Mouse (Mus musculus) cerebellum, adult 2 months (tissue): ENCODE measurements around the gene Izumo4. TPM values are rescaled to one million over a fixed set of nuclear protein-coding genes. Genes with fewer than 3 reads are reported as not detected.

Experiments
- DNase-seq, 2 experiments: peaks; one replicate each; pipeline ENCODE4 v3.0.0; 2021
- H3K27ac ChIP-seq: fragments of 200-500 bp; 2 replicates; pipeline ENCODE4 v1.5.1; 2012; ENCODE audit warnings: low read length, control low read depth, inconsistent platforms; ENCODE audit not compliant: insufficient read depth
- H3K27me3 ChIP-seq: fragments of 200-500 bp; 2 replicates; pipeline ENCODE4 v1.6.1; 2012; ENCODE audit warnings: inconsistent platforms, mild to moderate bottlenecking, low read length, moderate library complexity; ENCODE audit not compliant: control insufficient read depth, insufficient read depth
- H3K4me1 ChIP-seq: fragments of 200-500 bp; 2 replicates; pipeline ENCODE4 v1.6.1; 2011; ENCODE audit warnings: low read length; ENCODE audit not compliant: control insufficient read depth, insufficient read depth
- H3K4me3 ChIP-seq: fragments of 200-500 bp; replicated peaks from 2 replicates; pipeline ENCODE3; 2011; ENCODE audit warnings: mild to moderate bottlenecking, low read depth, low read length, control low read depth; ENCODE audit not compliant: insufficient read depth
- CTCF ChIP-seq: fragments of 200-500 bp; IDR thresholded peaks from 2 replicates; pipeline ENCODE4 v1.5.1; 2011; ENCODE audit warnings: low read depth, mild to moderate bottlenecking, control low read depth, low read length, moderate library complexity, borderline replicate concordance; ENCODE audit not compliant: insufficient read depth
- POLR2A ChIP-seq: fragments of 200-500 bp; IDR thresholded peaks from 2 replicates; pipeline ENCODE4 v1.6.1; 2011; ENCODE audit warnings: low read length, control low read depth, borderline replicate concordance; ENCODE audit not compliant: insufficient read depth
- WGBS: fragments of 180-500 bp; shearing (Covaris S2); methylation state at CpG from one replicate; pipeline ENCODE4 v1.1.7; 2018; 5-methylcytosine and 5-hydroxymethylcytosine counted together
- polyA plus RNA-seq: library from polyadenylated mRNA; depleted of rRNA; stranded (reverse); fragments of >200 nt; gene quantifications from 2 replicates; pipeline ENCODE4 v1.2.3, GENCODE M21; 2012

The Izumo4 gene
- polyA plus RNA-seq, 1 experiment, result 112 TPM

DNA sequence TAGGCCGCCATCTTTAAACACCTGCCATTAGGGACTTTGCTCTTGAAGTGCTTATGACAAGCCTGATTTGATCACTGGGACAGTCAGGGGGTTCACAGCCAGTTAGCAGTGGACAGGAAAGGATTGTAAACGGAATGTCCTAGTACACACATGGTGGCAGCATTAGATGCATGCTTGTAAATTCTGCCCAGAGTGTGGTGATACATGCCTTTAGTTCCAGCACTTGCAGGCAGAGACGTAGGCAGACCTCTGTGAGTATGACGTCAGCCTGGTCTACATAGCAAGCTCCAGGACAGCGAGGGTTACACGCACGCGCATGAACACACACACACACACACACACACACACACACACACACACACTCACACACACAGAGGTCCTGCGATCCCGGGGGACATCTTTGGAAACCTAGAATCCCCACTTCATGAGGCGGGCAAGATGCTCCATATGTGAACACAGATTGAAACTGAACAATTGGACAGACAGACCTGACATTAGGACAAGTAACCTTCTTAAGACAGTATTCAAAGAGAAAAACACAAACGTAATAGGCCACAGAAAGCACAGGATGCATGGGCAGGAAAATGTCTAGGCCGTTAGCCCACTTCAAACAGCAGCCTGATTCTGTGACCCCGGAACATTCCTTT lies 43.7 kb upstream of the Izumo4 start:
- DNase-seq, result no peak
- H3K27me3 ChIP-seq, result no peaks in the 10 kb centered on the region
- 86% methylated on average over 14 of the region's 14 CpGs for WGBS
- H3K4me3 ChIP-seq, result no peak overlapping the region
- H3K27ac ChIP-seq, result no peak overlapping the region
- H3K4me1 ChIP-seq, result peaks cover 16% of the 10 kb centered on the region
- TF ChIP-seq CTCF, result no peak
- TF ChIP-seq POLR2A, result no peak

DNA sequence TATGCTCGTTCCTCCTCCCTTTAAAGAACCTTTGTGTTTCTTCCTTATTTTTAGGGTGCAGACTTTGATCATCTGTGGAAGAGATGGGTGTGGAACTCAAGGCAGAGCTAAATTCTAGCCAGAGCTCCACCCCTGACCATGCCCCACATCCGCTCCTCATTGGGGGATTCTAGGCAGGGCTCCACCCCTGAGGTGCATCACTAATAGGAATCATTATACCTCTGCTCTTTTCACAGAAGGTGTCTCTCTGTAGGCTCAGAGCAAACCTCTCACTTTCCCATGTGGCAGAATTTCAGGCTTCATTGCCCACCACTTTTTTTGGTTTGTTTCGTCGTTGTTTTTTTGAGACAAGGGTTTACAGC lies 43.2 kb upstream of the Izumo4 start:
- 55% methylated on average over 4 of the region's 4 CpGs for WGBS
- no peak for DNase-seq
- TF ChIP-seq POLR2A (no peak), CTCF (no peak)
- Histone ChIP-seq H3K27ac (no peak overlapping the region), H3K4me3 (no peak overlapping the region), H3K27me3 (no peaks in the 10 kb centered on the region), H3K4me1 (peaks cover 14% of the 10 kb centered on the region)

DNA sequence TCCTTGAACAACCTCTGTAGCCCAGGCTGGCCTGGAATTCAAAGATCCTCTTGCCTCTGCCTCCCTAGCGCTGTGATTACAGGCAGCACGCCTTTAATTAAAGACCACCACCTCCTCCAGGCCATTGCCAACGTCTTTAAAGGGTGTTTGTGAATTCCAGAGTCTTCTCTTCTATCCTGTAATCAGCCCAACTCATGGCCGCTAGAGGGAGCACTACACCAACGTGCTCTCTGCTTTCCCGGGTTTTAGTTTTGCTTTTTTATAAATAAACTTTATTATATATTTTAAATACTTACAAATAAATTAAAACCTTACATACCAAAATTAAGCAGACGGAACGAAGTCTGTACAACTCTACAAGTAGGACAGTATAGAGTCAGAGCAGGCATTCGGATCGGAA lies 42.8 kb upstream of the Izumo4 start:
- Histone ChIP-seq H3K4me1 (peaks cover 14% of the 10 kb centered on the region), H3K27ac (no peak overlapping the region), H3K27me3 (no peaks in the 10 kb centered on the region), H3K4me3 (peak overlapping the region; percentile 10)
- peak; percentile 67 to 79 for DNase-seq
- TF ChIP-seq CTCF, result peak; percentile 75
- no peak for TF ChIP-seq POLR2A
- WGBS, result 9% methylated on average over 10 of the region's 10 CpGs

DNA sequence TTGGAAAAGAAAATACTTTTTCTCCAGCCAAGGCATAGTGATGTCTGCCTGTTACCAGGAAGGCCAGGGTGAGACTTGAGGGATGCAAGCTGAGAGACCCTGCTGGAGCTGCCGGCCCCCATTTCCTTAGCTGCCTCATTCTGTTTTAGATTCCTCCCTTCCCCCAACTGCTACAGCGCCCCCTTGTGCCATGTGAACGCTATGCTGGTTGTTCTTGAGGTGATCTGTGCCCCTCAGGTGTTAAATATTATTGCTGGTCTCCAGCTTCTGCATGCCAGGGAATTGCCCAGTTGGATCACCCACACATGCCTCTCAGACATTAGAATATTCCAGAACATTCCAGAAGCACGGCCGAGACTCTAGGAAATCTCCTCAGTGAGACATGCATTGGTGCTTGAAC lies 40.8 kb upstream of the Izumo4 start:
- TF ChIP-seq CTCF (peak; percentile 66), POLR2A (no peak)
- Histone ChIP-seq H3K4me1 (peaks cover 21% of the 10 kb centered on the region), H3K4me3 (no peak overlapping the region), H3K27ac (no peak overlapping the region), H3K27me3 (no peaks in the 10 kb centered on the region)
- peak in 1 of 2 experiments; percentile 56 for DNase-seq
- WGBS, result 32% methylated on average over 5 of the region's 5 CpGs

- no peak for DNase-seq
- peaks cover 26% of the 10 kb centered on the region for H3K4me1 ChIP-seq
- no peak overlapping the region for H3K27ac ChIP-seq
- no peak for TF ChIP-seq CTCF
- no peak for TF ChIP-seq POLR2A
- 79% methylated on average over 5 of the region's 5 CpGs for WGBS
- no peaks in the 10 kb centered on the region for H3K27me3 ChIP-seq
- H3K4me3 ChIP-seq, result no peak overlapping the region
Measured at GRCm38 (mm10) chr10:80663485-80664196, 38.3 kb upstream of the Izumo4 start.

- Histone ChIP-seq H3K27me3 (no peaks in the 10 kb centered on the region), H3K4me1 (peaks cover 34% of the 10 kb centered on the region), H3K27ac (peak overlapping the region; percentile 14), H3K4me3 (no peak overlapping the region)
- TF ChIP-seq POLR2A (no peak), CTCF (no peak)
- DNase-seq, result peak; percentile 79 to 82
- WGBS, result 5% methylated on average over 16 of the region's 16 CpGs
Measured at GRCm38 (mm10) chr10:80664197-80665015, 37.6 kb upstream of the Izumo4 start.

GRCm38 (mm10) chr10:80665016-80665380 lies 37.0 kb upstream of the Izumo4 start:
- TF ChIP-seq POLR2A, result no peak
- no peak for TF ChIP-seq CTCF

DNA sequence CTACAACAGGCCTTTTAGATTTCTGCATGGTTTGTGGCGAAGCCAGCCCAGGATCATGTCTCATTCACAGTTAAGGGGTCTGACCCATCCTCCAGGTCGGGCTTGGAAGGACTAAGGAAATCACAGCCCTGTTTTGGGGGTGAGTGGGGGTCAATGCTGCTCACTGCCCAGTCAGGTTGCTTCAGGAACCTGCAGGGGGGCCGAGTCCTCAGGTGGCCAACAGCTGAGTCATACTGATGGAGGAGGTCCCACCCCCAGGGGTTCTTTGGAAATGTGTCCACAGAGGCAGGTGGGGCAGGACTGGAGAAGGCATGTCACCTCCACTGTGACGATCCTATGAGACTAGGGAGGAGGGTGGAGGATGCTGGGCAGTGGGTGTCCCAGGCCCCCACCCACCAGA lies 36.5 kb upstream of the Izumo4 start:
- WGBS, result 49% methylated on average over 4 of the region's 4 CpGs
- Histone ChIP-seq H3K4me3 (no peak overlapping the region), H3K4me1 (peaks cover 44% of the 10 kb centered on the region), H3K27ac (peak overlapping the region; percentile 61; the same call in 1 of the 2 replicates), H3K27me3 (no peaks in the 10 kb centered on the region)
- DNase-seq, result no peak
- TF ChIP-seq CTCF (no peak), POLR2A (no peak)

More at GRCm38 (mm10) chr10:80665016-80665380, 37.0 kb upstream of the Izumo4 start:
- Histone ChIP-seq H3K27me3 (no peaks in the 10 kb centered on the region), H3K27ac (peak overlapping the region; percentile 61), H3K4me1 (peaks cover 40% of the 10 kb centered on the region), H3K4me3 (no peak overlapping the region)
- WGBS, result 9% methylated on average over 10 of the region's 10 CpGs
- peak in 1 of 2 experiments; percentile 53 for DNase-seq
